Mouse (Mus musculus) ES-E14 (cell line): Measurements from ENCODE around the gene Nap1l5. TPM values are rescaled to one million over a fixed set of nuclear protein-coding genes. Genes with fewer than 3 reads are reported as not detected.
"Not testable (repeated sequence)": the region's sequence is repeated elsewhere in the genome, so short reads cannot be mapped to it uniquely, and the experiment has no call there.

Experiments used
- DNase-seq: peaks from one replicate; pipeline ENCODE4 v3.0.0-alpha.2; 2013; ENCODE audit warnings: low read depth, low spot score
- H3K27ac ChIP-seq: 2 replicates; pipeline ENCODE4 v1.5.1; 2012; ENCODE audit warnings: low read depth, mild to moderate bottlenecking, low read length, moderate library complexity, mixed read lengths; ENCODE audit not compliant: poor library complexity, insufficient read depth, severe bottlenecking
- H3K36me3 ChIP-seq: 2 replicates; pipeline ENCODE4 v1.6.1; 2012; ENCODE audit warnings: mild to moderate bottlenecking, low read length, moderate library complexity, mixed read lengths; ENCODE audit not compliant: control insufficient read depth, poor library complexity, insufficient read depth, severe bottlenecking
- H3K4me1 ChIP-seq, 2 experiments: fragments of 150-350 bp in 1 of 2; sonication (generic) in 1 of 2; 2 replicates each; pipeline ENCODE4 v1.6.1; 2012; ENCODE audit warnings: low read length in 2 of 2, mild to moderate bottlenecking in 1 of 2, mixed read lengths in 1 of 2; ENCODE audit not compliant: control insufficient read depth in 2 of 2, insufficient read depth in 2 of 2, poor library complexity in 1 of 2
- H3K4me3 ChIP-seq, 2 experiments: fragments of 150-350 bp in 1 of 2; sonication (generic) in 1 of 2; 2 replicates each; pipeline ENCODE4 v1.5.1; 2012; ENCODE audit warnings: low read length in 2 of 2, low read depth in 1 of 2, mild to moderate bottlenecking in 1 of 2, mixed read lengths in 1 of 2; ENCODE audit not compliant: insufficient read depth in 1 of 2, poor library complexity in 1 of 2, severe bottlenecking in 1 of 2
- H3K9ac ChIP-seq: 2 replicates; pipeline ENCODE4 v1.6.1; 2012; ENCODE audit warnings: low read depth, mild to moderate bottlenecking, low read length, mixed read lengths; ENCODE audit not compliant: poor library complexity, insufficient read depth, severe bottlenecking
- H3K9me3 ChIP-seq: fragments of 150-350 bp; sonication (generic); 2 replicates; pipeline ENCODE4 v1.6.1; 2012; ENCODE audit warnings: low read depth, mild to moderate bottlenecking, low read length; ENCODE audit not compliant: control insufficient read depth, insufficient read depth
- CHD2 ChIP-seq: IDR thresholded peaks from 2 replicates; pipeline ENCODE4 v1.6.1; 2014; ENCODE audit warnings: mild to moderate bottlenecking, low read depth, low read length, inconsistent platforms
- HCFC1 ChIP-seq: IDR thresholded peaks from 2 replicates; pipeline ENCODE4 v1.6.1; 2012; ENCODE audit warnings: low read length, inconsistent platforms, borderline replicate concordance; ENCODE audit not compliant: insufficient read depth
- MAFK ChIP-seq: IDR thresholded peaks from 2 replicates; pipeline ENCODE4 v1.6.1; 2014; ENCODE audit warnings: mild to moderate bottlenecking, low read depth, low read length, inconsistent platforms; ENCODE audit not compliant: insufficient read depth
- ZC3H11A ChIP-seq: IDR thresholded peaks from 2 replicates; pipeline ENCODE4 v1.6.1; 2012; ENCODE audit warnings: low read depth, mild to moderate bottlenecking, inconsistent platforms, low read length, borderline replicate concordance
- ZNF384 ChIP-seq: IDR thresholded peaks from 2 replicates; pipeline ENCODE4 v1.6.1; 2012; ENCODE audit warnings: low read depth, low read length, inconsistent platforms
- in situ Hi-C, 2 experiments: fragments of 600-800 bp; cut with MboI; formaldehyde crosslinking; loops; one replicate each; pipeline ENCODE4 v1.15.1; 2025; ENCODE audit warnings: low sequenced_read_pairs in 2 of 2, inconsistent platforms in 1 of 2; ENCODE audit not compliant: unreplicated experiment in 2 of 2
- total RNA-seq: library from RNA; depleted of rRNA; stranded (reverse); fragments of 300-350 nt; gene quantifications from 2 replicates; pipeline ENCODE4 v1.2.3, GENCODE M21; 2012

The Nap1l5 gene
- total RNA-seq, 1 experiment, result 0.67 TPM

- H3K4me1 ChIP-seq, result no peaks in the 10 kb centered on the region
- H3K4me3 ChIP-seq, result no peak overlapping the region
- H3K27ac ChIP-seq, result no peak overlapping the region
- H3K9ac ChIP-seq, result no peak overlapping the region
- H3K36me3 ChIP-seq, result peaks cover 6% of the 10 kb centered on the region
- in situ Hi-C loops, result no loop called here
- no peak for DNase-seq
- no peaks in the 10 kb centered on the region for H3K9me3 ChIP-seq
- TF ChIP-seq ZC3H11A (no peak), MAFK (no peak), ZNF384 (no peak), HCFC1 (no peak), CHD2 (no peak)
Measured at GRCm38 (mm10) chr6:58879987-58880386, 26.9 kb downstream of the Nap1l5 start.

- H3K36me3 ChIP-seq, result peaks cover 6% of the 10 kb centered on the region
- H3K27ac ChIP-seq, result no peak overlapping the region
- H3K4me1 ChIP-seq, result no peaks in the 10 kb centered on the region
- no peak overlapping the region for H3K9ac ChIP-seq
- H3K9me3 ChIP-seq, result no peaks in the 10 kb centered on the region
- TF ChIP-seq MAFK (no peak), HCFC1 (no peak), ZC3H11A (no peak), CHD2 (no peak), ZNF384 (no peak)
- no peak overlapping the region for H3K4me3 ChIP-seq
- DNase-seq, result no peak
- in situ Hi-C loops, result no loop called here
Measured at GRCm38 (mm10) chr6:58879572-58879971, 27.3 kb downstream of the Nap1l5 start.

DNA sequence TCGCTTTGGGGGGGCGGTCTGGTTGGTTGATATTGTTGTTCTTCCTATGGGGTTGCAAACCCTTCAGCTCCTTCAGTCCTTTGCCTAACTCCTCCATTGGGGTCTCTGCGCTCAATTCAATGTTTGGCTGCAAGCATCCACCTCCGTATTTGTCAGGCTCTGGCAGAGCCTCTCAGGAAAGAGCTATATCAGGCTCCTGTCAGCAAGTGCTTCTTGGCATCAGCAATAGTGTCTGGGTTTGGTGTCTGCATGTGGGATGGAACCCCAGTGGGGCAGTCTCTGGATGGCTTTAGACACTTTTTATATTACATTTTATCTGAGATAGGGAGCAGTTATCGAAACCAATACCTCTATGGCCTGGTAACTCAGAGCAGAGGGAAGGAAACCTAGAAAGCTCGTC, 39.0 kb downstream of the Nap1l5 start:
- H3K36me3 ChIP-seq, H3K9me3 ChIP-seq, DNase-seq, H3K4me3 ChIP-seq, H3K4me1 ChIP-seq, H3K27ac ChIP-seq, H3K9ac ChIP-seq, in situ Hi-C loops: not testable (repeated sequence)

- Histone ChIP-seq H3K9me3 (no peaks in the 10 kb centered on the region), H3K9ac (no peak overlapping the region), H3K27ac (no peak overlapping the region), H3K4me1 (no peaks in the 10 kb centered on the region), H3K4me3 (no peak overlapping the region), H3K36me3 (peaks cover 2% of the 10 kb centered on the region; the same call in 1 of the 2 replicates)
- DNase-seq, result no peak
- in situ Hi-C loops, result no loop called here
- TF ChIP-seq MAFK (no peak), ZNF384 (no peak), ZC3H11A (no peak)
Measured at GRCm38 (mm10) chr6:58863631-58864235, 43.1 kb downstream of the Nap1l5 start.

DNA sequence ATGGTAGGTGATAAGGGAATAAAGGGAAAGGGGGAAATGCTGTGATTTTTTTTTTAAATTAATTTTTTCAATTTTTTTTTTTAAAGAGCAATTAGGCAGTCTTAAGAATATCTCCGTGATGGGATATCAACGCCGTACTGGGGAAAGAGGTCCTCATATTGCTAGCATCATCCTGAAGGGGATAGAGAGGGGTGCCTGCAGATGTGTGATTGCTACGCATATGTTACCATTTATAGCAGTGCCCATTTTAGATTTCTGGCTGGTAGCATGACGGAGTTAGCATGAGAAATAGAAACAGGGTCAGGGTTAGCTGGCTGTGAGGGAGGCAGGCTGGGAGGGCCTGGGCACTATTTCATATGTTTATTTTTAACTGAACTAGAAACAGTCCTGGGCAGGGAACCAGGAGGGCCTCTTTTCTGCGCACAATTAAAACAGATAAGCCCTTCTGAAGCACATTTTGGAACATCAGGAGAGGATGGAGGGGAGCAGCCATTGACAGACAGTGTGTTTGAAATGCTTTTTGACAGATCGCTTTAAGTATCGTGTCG, 44.4 kb downstream of the Nap1l5 start:
- in situ Hi-C loops, result no loop called here
- H3K27ac ChIP-seq, result no peak overlapping the region
- no peak for TF ChIP-seq ZNF384
- TF ChIP-seq HCFC1, result no peak
- TF ChIP-seq CHD2, result no peak
- no peak for TF ChIP-seq MAFK
- TF ChIP-seq ZC3H11A, result no peak

More for the DNA sequence above, 44.4 kb downstream of the Nap1l5 start:
- DNase-seq, result no peak
- no peaks in the 10 kb centered on the region for H3K9me3 ChIP-seq
- no peaks in the 10 kb centered on the region for H3K4me1 ChIP-seq
- no peak overlapping the region for H3K9ac ChIP-seq
- peaks cover 2% of the 10 kb centered on the region; the same call in 1 of the 2 replicates for H3K36me3 ChIP-seq
- H3K4me3 ChIP-seq, result no peak overlapping the region
